Mouse (Mus musculus) spleen, embryonic (tissue): ENCODE results near the gene Atp9a.

ENCODE experiments used
- CTCF ChIA-PET: fragments of 350-600 bp; sonication (Branson Sonifier 250); formaldehyde crosslinking; loops from one replicate; lab custom pipeline; 2022; lab: Charles Lee

Atp9a gene

DNA sequence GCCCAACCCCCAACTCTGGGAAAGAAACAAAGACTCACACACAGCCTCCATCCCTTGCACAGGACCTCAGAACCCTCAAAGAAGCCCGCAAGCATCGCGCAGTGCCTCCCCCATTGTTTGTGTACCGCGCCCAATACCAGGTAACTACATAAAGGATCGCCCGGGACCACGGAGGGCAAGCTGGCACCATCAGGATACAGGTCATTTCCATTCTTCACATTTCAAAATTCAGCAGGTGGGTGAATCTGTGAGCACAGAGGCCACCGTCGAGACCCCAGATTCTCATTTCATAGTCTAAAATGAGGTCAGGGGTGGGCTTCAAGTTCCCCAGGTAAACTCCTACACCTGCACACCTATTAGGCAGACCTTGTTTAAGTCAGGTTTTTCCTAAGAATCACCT is 1.7 kb downstream of the Atp9a start:
- CTCF ChIA-PET: no interaction called here

- CTCF ChIA-PET: interaction anchor here (0.7 kb wide), 1 partner anchor 41 kb away, joined by 5 read pairs; no protein-coding TSS in a partner anchor
Measured at GRCm38 (mm10) chr2:168738854-168739253, 3.4 kb downstream of the Atp9a start.

DNA sequence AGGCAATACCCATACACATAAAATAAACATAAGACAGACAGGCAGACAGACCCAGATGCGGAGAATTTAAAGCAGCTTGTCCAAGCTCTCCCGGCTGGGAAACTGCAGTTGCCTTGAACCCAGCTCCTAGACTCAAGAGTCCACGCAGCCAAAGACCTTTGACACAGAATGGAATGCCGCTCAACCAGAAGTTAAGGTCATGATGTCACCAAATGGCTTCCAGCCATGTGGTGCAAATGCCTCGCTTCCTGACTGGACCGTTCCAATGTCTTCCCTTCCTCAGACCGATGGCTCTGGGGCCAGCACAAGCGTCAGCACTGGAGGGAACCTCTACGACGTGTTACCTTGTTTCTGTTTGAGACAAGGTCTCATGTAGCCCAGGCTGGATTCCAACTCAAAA is 4.3 kb downstream of the Atp9a start:
- CTCF ChIA-PET: no interaction called here

GRCm38 (mm10) chr2:168734023-168734422 is 8.2 kb downstream of the Atp9a start:
- CTCF ChIA-PET: no interaction called here

DNA sequence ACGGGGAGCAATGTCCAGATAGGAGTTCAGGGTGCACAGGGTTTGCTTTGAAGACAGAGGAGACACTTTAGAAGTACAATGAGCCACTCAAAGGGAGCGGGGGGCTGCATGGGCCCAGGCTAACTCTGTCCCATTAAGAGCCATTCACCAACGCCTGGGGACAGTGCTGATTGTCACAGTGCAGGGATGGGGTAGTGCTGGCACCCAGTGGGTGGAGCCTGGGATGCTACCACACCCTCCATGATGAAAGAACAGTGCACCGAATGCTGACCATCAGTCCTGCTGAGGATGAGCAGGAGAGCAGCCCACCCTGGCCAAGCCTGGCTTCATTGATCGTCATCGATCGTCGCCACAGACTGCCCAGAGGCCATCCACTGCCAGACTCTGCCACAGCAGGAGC is 11.0 kb downstream of the Atp9a start:
- CTCF ChIA-PET: no interaction called here

GRCm38 (mm10) chr2:168729736-168730135 is 12.5 kb downstream of the Atp9a start:
- CTCF ChIA-PET: no interaction called here

- CTCF ChIA-PET: interaction anchor here (0.9 kb wide), 1 partner anchor 11 kb away, joined by 3 read pairs; no protein-coding TSS in a partner anchor
Measured at GRCm38 (mm10) chr2:168728045-168728444, 14.2 kb downstream of the Atp9a start.

- CTCF ChIA-PET: no interaction called here
Measured at GRCm38 (mm10) chr2:168726007-168726406, 16.2 kb downstream of the Atp9a start.

DNA sequence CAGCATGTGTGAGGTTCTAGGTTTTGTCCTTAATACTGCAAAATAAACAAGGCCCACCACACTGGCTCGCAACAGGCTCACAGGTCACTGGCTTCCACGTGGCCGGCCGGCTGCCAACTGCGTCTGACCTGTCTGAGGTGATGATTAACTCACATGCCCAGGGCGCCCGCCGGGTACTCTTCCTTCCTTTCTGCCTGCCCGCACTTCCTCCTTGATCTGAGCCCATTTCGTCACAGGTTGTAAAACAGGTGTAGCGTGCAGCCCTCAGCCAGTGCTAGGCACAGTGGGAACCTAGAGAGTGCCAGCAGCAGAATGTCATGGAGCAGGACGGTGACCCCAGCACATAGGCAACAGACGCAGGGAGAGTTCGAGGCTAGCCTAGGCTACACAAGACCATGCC is 20.9 kb downstream of the Atp9a start:
- CTCF ChIA-PET: no interaction called here

DNA sequence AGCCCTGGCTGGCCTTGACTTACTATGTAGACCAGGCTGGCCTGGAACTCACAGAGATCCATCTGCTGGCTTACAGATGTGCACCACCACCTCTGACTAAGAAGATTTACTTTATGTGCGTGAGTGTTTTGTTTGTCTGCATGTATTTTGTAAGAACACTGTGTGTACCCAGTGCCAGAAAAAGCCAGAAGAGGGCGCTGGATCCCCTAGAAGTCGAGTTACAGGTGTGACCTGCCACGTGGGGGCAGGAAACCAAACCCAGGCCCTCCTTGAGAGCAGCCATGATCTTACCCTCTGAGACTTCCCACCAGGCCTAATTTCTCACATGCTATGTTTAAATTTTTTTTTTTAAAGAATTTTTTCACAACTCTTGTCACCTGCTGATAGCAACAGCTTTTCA is 22.5 kb downstream of the Atp9a start:
- CTCF ChIA-PET: no interaction called here

GRCm38 (mm10) chr2:168718735-168719134 is 23.5 kb downstream of the Atp9a start:
- CTCF ChIA-PET: interaction anchor here (0.6 kb wide), 1 partner anchor 223 kb away, joined by 3 read pairs; no protein-coding TSS in a partner anchor

- CTCF ChIA-PET: interaction anchor here (0.6 kb wide), 1 partner anchor 223 kb away, joined by 3 read pairs; no protein-coding TSS in a partner anchor
Measured at GRCm38 (mm10) chr2:168718267-168718666, 23.9 kb downstream of the Atp9a start.

DNA sequence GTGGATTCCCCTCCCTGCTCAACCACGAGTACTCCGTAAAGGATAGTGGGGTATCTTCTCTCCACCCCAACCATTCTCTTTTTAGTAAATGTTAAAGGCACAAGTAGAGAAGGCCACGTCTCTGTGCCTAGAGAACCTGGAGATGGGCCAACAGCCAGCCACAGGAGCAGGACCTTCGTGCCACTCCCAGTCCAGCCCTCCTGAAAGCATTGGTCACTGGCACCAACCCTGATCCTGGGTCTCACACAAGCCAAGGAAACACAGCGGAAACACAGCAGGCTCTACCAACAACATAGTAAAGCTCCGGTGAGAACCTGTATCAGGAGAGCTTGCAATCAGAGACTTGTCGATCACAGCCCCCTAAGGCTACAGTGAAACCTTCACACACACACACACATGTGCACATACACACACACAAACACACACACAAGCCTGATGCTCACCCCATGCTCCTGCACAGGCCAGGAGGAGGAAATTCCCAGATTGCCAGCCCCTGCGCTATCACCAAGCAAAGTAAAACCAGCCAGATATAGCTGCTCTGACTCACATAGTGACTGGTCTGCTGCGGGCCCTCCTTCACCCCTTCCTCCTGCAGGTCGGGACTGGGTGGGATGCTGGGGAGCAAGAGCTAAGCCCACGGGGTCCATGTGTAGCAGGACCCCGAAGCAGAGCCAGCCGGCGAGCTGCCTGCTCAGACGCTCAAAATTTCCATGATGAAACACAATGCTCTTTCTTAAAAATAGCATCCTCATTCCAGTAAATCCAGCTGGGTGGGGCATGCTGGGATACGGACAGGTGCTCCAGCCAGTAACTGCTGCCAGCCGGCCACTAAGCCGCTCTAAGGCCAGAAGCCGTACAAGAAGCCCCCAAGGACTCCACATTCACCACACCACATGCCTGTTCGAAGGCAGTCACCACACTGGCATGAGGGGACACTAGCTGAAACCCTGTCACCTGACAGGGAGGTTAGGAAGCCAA is 29.7 kb downstream of the Atp9a start:
- CTCF ChIA-PET: interaction anchor here (0.6 to 0.7 kb wide), 2 partner anchors 31 to 267 kb away, joined by 3 to 5 read pairs; no protein-coding TSS in a partner anchor

- CTCF ChIA-PET: no interaction called here
Measured at GRCm38 (mm10) chr2:168710979-168711378, 31.2 kb downstream of the Atp9a start.

- CTCF ChIA-PET: no interaction called here
Measured at GRCm38 (mm10) chr2:168707766-168708165, 34.4 kb downstream of the Atp9a start.

GRCm38 (mm10) chr2:168702266-168702665 is 39.9 kb downstream of the Atp9a start:
- CTCF ChIA-PET: no interaction called here

DNA sequence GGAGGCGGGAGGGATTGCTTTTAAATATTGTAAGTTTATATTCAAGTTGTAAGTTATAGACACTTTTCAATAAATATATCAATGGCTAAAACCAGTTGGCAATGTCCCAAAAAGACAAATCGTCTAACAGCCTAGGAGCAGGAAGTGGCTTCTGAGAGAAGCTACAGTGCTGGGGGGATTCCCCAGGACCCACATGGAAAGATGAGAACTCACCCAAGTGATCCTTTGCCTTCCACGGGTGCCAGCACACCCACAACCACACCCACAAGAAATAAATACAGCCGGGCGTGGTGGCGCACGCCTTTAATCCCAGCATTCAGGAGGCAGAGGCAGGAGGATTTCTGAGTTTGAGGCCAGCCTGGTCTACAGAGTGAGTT is 47.2 kb downstream of the Atp9a start:
- CTCF ChIA-PET: no interaction called here

DNA sequence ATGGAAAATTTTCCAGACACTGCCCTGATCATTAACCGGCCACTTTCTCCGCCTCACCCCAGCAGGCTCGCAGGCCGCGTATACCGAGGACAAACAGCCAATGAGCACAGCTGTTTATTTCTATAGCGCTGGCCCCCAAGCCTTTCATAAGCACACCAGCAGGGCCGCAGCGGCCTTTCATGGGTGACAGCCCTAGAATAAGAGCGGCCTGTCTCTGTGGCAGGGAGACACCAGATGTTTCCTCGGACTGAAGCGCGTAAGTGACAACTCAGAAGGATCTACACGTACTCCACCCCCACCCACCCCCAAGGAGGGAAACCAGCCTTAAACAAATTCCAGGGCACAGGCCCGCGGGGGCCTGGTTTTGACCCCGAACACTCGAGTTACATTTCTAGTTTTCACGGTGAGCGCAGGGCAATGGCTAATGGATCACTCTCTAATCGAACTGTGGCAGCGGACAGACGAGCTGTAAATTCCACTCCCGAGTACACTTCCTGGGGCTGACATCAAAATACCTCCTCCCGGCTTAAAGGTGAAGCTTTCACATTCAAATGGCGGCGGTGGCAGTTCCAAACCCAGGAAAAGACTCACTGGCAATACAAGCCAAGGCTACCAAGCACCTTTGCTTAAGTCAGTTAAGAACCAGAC is 47.7 kb downstream of the Atp9a start:
- CTCF ChIA-PET: no interaction called here

GRCm38 (mm10) chr2:168691774-168692173 is 50.4 kb downstream of the Atp9a start:
- CTCF ChIA-PET: interaction anchor here (0.7 to 1.2 kb wide), 2 partner anchors 34 to 142 kb away, joined by 3 to 4 read pairs; no protein-coding TSS in a partner anchor

- CTCF ChIA-PET: no interaction called here
Measured at GRCm38 (mm10) chr2:168687326-168687725, 54.9 kb downstream of the Atp9a start.

- CTCF ChIA-PET: no interaction called here
Measured at GRCm38 (mm10) chr2:168685909-168686308, 56.3 kb downstream of the Atp9a start.

- CTCF ChIA-PET: no interaction called here
Measured at GRCm38 (mm10) chr2:168684695-168685094, 57.5 kb downstream of the Atp9a start.
